Mouse (Mus musculus) 3134 (cell line): ENCODE data around the gene Tubd1.

ENCODE experiments used
- DNase-seq: peaks from one replicate; pipeline ENCODE4 v3.0.0-alpha.2; 2011; ENCODE audit warnings: low spot score; ENCODE audit not compliant: insufficient read length; ENCODE audit errors: extremely low read depth

The Tubd1 gene

GRCm38 (mm10) chr11:86582543-86583260 is 37.9 kb downstream of the Tubd1 start:
- DNase-seq: peak; percentile 63

DNA sequence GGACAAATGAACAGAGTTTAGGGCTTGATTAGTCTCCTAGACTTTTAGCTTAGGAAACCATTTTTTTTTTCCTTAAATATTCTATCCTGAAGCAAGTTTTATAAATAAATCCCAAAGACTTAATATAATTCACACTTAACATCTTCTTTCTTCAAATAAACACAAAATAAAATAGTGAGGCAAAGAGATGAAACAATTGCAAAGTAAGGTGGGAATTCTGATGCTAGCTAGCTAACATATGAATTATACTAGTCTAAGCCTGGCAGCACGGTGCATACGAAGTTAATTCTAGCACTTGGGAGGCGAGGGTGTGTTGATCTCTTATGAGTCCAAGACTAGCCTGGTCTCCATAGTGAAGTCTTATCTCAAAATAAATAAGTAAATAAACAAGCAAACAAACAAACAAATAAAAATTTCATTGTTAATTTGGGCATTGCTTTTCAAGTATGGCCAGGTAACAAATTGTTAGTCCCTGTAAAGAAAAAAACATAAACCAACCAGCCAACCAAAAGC is 38.6 kb downstream of the Tubd1 start:
- no peak for DNase-seq

GRCm38 (mm10) chr11:86583990-86584897 is 39.5 kb downstream of the Tubd1 start:
- DNase-seq: peak; percentile 42

DNA sequence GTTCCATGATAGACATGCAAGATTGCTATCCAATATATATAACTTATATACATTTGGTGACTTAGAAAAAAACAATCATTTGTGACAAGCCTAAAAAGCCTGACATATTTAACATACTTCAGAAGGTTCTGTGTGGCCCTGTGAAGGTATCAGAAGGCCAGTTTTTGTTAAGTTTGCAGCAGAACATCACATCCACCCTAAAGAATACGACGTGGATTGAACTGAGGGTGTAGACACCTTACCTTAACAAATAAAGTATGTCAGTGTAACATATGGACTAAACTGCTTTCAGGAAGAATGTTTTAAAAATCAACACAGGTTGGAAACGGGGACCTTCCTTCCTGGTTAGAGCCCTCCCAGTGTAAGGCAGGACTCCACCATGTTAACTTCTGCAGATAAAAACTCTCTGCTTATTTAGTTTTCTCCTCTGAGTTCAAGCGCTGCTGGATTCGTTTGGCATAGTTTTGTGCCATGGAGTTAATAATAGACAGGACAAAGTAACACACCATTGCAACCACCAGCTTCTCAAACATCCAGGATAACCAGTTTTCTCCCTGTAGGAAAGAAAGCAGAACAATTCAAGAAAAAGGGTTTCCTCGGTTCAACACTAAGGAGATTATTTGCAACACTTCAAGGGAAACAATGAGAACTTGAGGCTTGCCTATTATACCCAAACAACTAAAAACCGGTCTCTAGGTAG is 40.3 kb downstream of the Tubd1 start:
- no peak for DNase-seq

DNA sequence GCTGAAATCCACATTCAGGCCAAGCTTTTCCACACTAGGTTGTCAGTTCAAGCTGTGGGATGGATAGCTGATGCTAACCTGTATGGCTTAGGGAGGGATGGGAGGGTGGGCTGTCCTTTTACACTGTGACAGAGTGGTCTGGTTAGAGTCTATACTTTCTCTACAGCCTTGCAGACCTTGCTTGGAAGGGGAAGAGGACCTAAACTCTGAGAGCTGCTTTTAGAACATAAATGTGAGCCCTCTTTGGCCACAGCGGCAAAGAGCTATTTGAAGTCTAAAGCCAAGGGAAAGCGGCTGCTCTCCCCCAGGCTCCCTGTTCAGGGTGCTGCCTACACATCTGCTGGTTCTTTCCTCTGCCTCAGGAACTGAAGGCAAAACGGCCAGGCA is 40.8 kb downstream of the Tubd1 start:
- peak; percentile 44 for DNase-seq

DNA sequence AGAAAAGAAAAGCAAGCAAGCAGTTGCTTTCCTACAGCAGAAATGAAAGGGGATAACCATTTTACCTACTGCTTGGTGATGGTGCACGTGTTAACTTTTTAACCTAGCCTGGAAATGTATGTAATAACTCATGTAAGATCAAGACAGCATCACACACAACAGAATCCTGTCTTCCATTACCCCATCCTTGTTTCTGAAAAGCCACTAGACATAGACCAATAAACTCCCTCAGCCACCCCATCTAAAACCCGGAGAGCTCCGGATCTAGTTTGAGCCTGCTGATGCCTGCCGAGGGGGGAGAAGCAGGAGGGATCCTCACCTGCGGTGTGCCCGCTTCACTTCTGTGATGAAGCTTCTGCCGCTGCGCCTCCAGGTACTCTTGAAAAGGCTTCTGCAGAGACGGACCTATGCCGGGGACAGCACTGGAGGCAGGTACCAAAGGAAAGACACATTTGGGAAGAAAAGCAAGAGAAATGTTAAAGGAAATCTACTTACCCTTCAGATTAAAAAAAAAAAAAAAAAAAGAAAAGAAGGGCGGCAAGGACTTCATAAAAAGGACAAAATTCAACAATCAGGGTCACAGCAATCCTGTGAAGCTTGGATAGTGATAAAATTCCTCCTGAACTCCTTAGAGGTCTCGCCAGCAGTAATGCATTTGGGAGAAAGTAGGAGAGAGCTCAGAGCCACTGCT is 41.5 kb downstream of the Tubd1 start:
- peak; percentile 69 for DNase-seq

DNA sequence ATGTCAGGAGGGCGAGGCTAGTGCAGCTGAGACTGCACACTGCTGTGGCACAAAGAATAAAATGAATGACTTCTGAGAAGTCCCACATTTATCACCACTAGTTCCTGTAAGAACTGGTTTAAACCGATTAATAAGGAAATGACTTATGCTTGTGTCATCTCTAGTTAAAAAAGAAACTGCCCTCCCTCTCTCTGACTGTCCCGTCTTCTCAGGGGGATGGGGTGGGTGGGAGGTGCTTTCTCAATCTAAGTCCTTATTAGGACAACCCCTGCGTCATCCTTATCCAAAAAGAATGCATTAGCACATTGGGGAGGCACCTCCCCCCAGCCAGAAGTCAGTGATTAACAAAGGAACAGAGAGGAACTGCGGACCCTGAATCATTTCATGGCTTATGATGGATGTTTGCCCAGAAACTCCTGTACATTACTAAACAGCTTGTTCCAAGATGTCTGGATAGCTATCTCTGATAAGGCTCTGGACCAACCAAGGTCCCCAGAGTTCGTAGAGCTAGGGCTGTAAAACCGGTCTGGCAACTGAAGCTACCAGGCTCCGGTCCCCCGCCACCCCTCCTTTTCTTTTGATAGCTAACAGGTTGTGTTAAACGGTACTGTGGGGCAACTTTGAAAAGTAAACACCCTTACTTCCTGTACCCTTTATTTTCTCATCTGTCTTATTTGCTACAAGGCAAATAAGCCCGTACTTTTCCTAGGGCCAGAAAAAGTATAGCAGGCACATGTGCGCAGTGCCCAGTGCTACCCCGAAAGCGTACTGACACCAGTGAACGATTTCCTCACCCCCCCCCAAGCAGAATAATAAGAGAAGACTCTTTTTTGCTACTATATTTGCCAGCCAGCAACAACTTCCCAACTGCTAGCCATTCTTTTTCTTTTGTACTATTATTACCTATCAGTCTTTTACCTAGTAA is 42.3 kb downstream of the Tubd1 start:
- DNase-seq: peak; percentile 90

DNA sequence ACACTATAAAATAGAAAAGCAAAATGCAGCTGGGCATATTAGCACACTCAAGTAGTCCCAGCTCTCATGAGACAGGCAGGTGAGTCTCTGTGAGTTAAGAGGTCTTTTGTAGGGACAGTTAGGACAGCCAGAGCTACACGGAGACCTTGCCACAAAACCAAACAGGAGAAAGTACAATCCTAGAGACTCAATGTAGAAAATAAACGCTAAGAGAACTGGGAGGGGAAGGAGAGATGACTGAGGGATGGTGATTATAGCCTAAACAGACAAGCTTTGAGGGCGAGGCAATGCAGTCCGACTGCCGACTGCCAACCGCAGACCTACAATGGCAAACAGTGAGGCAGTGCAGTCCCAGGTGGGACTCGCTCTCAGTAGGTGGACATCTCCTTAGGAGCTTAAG is 43.0 kb downstream of the Tubd1 start:
- DNase-seq: no peak

DNA sequence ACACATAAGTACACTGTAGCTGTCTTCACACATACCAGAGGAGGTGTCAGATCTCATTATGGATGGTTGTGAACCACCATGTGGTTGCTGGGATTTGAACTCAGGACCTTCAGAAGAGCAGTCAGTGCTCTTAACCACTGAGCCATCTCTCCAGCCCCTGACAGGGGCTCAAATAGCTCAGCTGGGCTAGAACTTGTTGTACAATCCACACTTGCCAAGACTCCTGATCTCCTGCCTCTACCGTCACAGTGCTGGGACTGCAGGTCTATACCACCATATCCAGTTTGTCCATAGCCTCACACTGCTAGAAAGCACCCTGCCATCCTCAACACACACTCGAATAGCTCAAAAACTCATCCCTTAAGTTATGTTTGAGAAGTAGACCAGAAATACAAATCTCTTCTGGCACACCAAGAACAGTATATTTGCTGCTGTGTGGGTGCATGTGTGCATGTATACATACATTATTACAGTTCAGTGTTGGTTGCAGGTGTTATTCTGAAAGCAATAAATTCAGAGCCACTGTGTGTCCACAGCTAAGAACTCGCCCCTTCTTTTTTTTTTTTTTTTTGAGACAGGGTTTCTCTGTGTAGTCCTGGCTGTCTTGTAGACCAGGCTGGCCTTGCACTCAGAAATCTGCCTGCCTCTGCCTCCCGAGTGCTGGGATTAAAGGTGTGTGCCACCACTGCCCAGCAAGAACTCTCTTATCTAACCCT is 44.0 kb downstream of the Tubd1 start:
- DNase-seq: no peak

DNA sequence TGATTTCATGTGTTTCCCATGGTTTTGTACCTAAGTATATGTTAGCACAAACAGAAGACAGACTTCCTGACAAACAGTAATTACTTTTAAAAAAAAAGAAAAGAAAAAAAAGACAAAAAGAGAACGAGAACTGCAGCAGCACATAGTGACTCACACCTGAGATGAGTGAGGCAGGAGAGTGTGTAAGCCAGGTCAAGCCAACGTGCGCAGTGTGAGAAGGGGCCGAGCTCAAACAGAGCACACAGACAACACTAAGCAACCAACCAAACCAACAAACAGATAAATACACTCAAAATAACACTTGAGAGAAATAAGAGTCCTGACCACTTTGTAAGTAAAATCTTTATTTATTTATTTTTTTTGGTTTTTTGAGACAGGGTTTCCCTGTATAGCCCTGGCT is 45.3 kb downstream of the Tubd1 start:
- no peak for DNase-seq

GRCm38 (mm10) chr11:86590579-86590978 is 45.8 kb downstream of the Tubd1 start:
- no peak for DNase-seq

DNA sequence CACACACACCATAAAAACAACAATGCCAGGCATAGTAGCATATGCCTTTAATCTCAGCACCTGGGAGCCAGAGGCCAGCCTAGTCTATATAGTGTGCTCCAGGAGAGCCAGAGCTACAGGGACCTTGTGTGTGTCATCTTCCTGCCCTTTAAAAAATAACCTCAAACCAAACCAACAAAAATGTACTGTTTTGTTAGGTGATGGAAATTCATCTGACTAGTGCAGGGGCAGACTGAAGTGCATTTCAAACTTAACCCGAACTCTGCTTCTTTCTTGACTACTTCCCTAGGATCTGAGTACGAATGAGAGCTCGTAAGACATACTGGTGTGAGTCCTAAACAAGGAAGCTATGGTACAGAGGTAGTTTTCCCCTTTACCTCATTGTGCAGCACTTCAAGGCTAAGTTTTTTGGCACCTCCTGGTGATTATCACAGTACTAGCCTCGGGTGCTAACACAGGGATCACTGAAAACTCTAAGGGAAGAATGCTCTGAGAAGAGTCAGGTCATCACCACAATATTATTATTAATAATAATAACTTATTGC is 46.6 kb downstream of the Tubd1 start:
- no peak for DNase-seq

- DNase-seq: no peak
Measured at GRCm38 (mm10) chr11:86591931-86592616, 47.3 kb downstream of the Tubd1 start.

DNA sequence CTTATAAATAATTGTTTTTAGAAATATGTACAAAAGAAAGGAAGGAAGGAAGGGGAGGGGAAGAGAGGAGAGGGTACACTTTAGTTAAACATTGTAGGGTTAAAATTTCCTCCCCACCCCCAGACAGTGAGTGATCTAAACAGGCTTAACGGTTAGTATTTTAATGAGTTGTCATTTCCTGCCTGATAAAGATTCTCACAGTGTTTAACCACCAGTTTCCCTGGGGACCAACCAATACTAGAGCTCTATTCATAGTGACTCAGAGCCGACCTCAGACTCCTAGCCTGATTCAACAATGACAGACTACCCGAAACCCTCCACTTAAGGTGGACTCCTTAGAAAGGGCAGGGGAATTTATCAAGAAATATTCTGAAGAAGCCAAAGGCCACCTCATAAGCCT is 48.2 kb downstream of the Tubd1 start:
- DNase-seq: peak; percentile 66

GRCm38 (mm10) chr11:86593443-86593842 is 48.7 kb downstream of the Tubd1 start:
- DNase-seq: no peak

- DNase-seq: no peak
Measured at GRCm38 (mm10) chr11:86594188-86594876, 49.5 kb downstream of the Tubd1 start.

DNA sequence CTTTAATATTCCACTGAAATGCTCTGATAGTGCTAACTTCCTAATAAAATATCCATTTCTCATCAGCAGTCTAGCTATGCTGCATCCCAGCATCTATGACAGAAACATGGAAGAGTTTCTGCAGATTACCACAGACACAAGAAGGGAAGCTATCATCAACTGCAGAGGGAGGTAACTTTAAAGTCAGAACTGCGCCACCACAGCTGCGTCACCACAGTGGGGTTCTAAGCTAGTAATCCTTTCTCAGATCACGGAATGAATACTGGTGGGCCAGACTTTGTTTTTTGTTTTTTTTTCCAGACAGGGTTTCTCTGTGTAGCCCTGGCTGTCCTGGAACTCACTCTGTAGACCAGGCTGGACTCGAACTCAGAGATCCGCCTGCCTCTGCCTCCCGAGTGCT is 50.6 kb downstream of the Tubd1 start:
- no peak for DNase-seq
